Mouse (Mus musculus) cerebellum, adult 18-20 months (tissue): Measurements from ENCODE around the gene Trim75.
A peak's percentile ranks its signal among the peaks of the same experiment; 100 is the strongest.

Experiments
- DNase-seq, 2 experiments: peaks; one replicate each; pipeline ENCODE4 v3.0.0; 2021

Gene Trim75

GRCm38 (mm10) chr8:64942946-64943345, 44.7 kb downstream of the Trim75 start:
- DNase-seq: no peak

- peak; percentile 83 to 88 for DNase-seq
Observed at GRCm38 (mm10) chr8:64941495-64941894, 46.1 kb downstream of the Trim75 start.

GRCm38 (mm10) chr8:64941019-64941418, 46.6 kb downstream of the Trim75 start:
- peak in 1 of 2 experiments; percentile 12 for DNase-seq

GRCm38 (mm10) chr8:64934997-64935396, 52.6 kb downstream of the Trim75 start:
- DNase-seq: no peak
